9 mouse cellular contexts compared by ENCODE assay signal in the genomic region with DNA sequence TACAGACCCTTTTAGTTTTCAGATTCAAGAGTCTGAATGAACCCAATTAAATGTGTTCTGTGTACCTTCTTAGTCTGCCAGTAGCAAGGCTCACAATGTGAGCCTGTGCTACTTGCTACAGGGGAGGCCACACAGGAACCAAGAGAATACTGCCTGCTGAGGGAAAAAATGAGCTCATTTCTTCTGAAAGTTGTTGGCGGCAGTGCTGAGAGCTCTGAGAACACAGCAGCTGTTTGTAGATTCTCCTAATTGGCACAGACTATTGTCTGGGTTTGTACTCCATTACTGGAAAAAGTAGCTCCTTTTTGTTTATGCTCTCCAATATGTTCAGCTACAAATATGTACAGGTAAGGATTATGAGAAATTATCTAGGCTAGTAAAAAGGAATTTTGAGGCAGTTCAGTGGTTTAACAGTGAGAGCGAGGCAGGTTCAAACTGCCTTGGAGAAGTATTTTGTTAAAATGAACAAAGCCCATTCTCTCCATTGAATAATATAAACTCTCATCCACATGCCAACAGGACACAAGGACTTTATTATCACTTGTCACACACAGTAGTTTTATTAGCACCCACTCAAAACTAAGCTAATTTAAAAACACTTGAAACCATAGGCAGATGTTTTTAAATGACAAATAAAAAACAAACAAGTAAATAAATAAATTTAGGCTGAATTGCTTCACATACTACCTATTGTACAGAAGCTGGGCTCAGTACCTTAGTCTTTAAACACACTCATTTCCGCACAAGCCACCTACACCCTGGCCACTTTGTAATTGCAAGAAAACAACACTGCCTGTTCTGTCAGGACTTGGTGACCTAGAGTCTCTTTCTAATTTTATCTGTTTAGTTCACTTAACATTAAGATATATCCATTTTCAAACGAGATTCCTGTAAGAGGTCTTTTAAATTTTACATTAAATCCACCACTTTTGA.
DNase-seq lines count a peak whose midpoint lies in the region; ATAC-seq lines count a peak whose summit lies in the region.
"Had no signal": no experiment of that assay in that cellular context is flagged by ENCODE, and none has a peak within 500 bp of the region (broad histone marks: within the 10 kb centered on the region; RNA-seq: fewer than 3 reads in every experiment).

No protein-coding gene starts in this region.

- H3K4me3 ChIP-seq in heart, embryonic 10.5 days, result no peak overlapping the region
- no peak overlapping the region for H3K4me3 ChIP-seq in midbrain, embryonic 14.5 days (replicated peaks; ENCODE audit: low read depth, low read length)
- H3K4me3 ChIP-seq: liver, embryonic 15.5 days had no signal

- H3K4me1 ChIP-seq in heart, embryonic 10.5 days, result no peaks in the 10 kb centered on the region
- H3K4me1 ChIP-seq in midbrain, embryonic 14.5 days (ENCODE audit: control insufficient read depth, insufficient read depth, low read length), result 0 out of 2 replicates have a peak, but pooled peaks cover 7% of the 10 kb centered on the region
- H3K4me1 ChIP-seq: liver, embryonic 15.5 days had no signal

- no peak overlapping the region for H3K27ac ChIP-seq in heart, embryonic 10.5 days
- peak overlapping the region; percentile 46; the same call in 1 of the 2 replicates for H3K27ac ChIP-seq in midbrain, embryonic 14.5 days (replicated peaks; ENCODE audit: low read depth, low read length)
- H3K27ac ChIP-seq: liver, embryonic 15.5 days had no signal

- no peak overlapping the region for H3K4me2 ChIP-seq in midbrain, embryonic 14.5 days (ENCODE audit: low read length)
- H3K4me2 ChIP-seq: liver, embryonic 15.5 days had no signal

- ATAC-seq in midbrain, embryonic 14.5 days (ENCODE audit: low FRiP score, low TSS enrichment), result peak; percentile 53; the same call in 1 of the 2 replicates

- H3K36me3 ChIP-seq in heart, embryonic 10.5 days, result no peaks in the 10 kb centered on the region
- H3K36me3 ChIP-seq in midbrain, embryonic 14.5 days (ENCODE audit: control insufficient read depth, insufficient read depth, low read length), result no peaks in the 10 kb centered on the region
- H3K36me3 ChIP-seq: liver, embryonic 15.5 days had no signal

- no peak overlapping the region for H3K9ac ChIP-seq in midbrain, embryonic 14.5 days (replicated peaks; ENCODE audit: low read length)
- H3K9ac ChIP-seq: liver, embryonic 15.5 days had no signal

- no peaks in the 10 kb centered on the region for H3K9me3 ChIP-seq in heart, embryonic 10.5 days
- H3K9me3 ChIP-seq in midbrain, embryonic 14.5 days (ENCODE audit: control insufficient read depth, low read length), result no peaks in the 10 kb centered on the region
- H3K9me3 ChIP-seq: liver, embryonic 15.5 days had no signal

- peak; percentile 11 to 36 for DNase-seq in heart, adult 18-20 months
- DNase-seq in heart, embryonic 10.5 days (ENCODE audit: low spot score), result no peak
- DNase-seq in embryo, embryonic 11.5 days (ENCODE audit: low read depth, low spot score), result peak; percentile 11
- DNase-seq in layer of hippocampus, adult 18-20 months (ENCODE audit: low spot score in 2 of 2), result peak; percentile 41 to 78
- DNase-seq in midbrain, embryonic 14.5 days, result peak; percentile 66
- DNase-seq in ovary, postnatal 10 days (ENCODE audit: low spot score), result no peak
- DNase-seq in ovary, postnatal 36 days (ENCODE audit: low spot score), result no peak
- DNase-seq in kidney, postnatal 14 days, result no peak

- WGBS in heart, embryonic 10.5 days, result 60% methylated on average over 4 of the region's 4 CpGs
- 46% methylated on average over 4 of the region's 4 CpGs for WGBS in midbrain, embryonic 14.5 days

- H3K27me3 ChIP-seq in heart, embryonic 10.5 days (ENCODE audit: insufficient read depth, poor library complexity, severe bottlenecking), result no peaks in the 10 kb centered on the region
- no peaks in the 10 kb centered on the region for H3K27me3 ChIP-seq in midbrain, embryonic 14.5 days (ENCODE audit: control insufficient read depth, insufficient read depth, low read length)
- H3K27me3 ChIP-seq: liver, embryonic 15.5 days had no signal

Comparison
In these comparisons a context has a peak if more than half of its experiments do, and no peak if none do; other contexts are left out.
1. DNase-seq: peak in heart, adult 18-20 months (2 of 2), embryo, embryonic 11.5 days (single experiment), layer of hippocampus, adult 18-20 months (2 of 2) and midbrain, embryonic 14.5 days (single experiment); none in heart, embryonic 10.5 days (single experiment), ovary, postnatal 10 days (single experiment), ovary, postnatal 36 days (single experiment) and kidney, postnatal 14 days (single experiment).